16 mouse cellular contexts compared by ENCODE assay signal in the genomic region with DNA sequence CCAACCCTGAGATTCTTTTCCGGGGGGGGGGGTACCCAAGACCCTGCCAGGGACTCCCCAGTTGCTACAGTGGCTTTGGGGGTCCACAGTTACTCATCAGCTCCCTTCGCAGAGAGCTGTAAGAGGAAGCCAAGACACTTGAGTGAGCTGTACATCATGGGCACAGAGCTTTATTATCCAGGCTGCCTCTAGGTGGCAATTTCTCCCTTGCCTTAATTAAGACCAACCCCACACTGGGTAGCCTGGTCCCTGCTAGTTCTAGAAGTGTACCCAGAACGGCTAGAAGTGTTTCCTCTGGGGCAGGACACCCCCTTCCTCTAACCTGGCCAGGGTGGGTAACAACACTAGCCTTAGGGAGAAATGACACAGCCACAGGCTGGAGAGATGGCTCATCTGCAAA. TPM values are rescaled to one million over a fixed set of nuclear protein-coding genes. Genes with fewer than 3 reads are reported as not detected.
A peak's percentile ranks its signal among the peaks of the same experiment; 100 is the strongest.
DNase-seq lines count a peak whose midpoint lies in the region; ATAC-seq and TF ChIP-seq lines count a peak whose summit lies in the region.
"Had no signal": no experiment of that assay in that cellular context is flagged by ENCODE, and none has a peak within 500 bp of the region (broad histone marks: within the 10 kb centered on the region; RNA-seq: fewer than 3 reads in every experiment).

No protein-coding gene starts in this region.

- H3K4me2 ChIP-seq in hindbrain, embryonic 16.5 days (ENCODE audit: low read length): no peak overlapping the region
- H3K4me2 ChIP-seq in hindbrain, embryonic 14.5 days (replicated peaks): no peak overlapping the region
- no peak overlapping the region for H3K4me2 ChIP-seq in midbrain, embryonic 13.5 days (replicated peaks)
- H3K4me2 ChIP-seq in midbrain, embryonic 16.5 days (ENCODE audit: low read length): no peak overlapping the region
- H3K4me2 ChIP-seq in stomach, postnatal 0 days (replicated peaks; ENCODE audit: low read depth): no peak overlapping the region
- H3K4me2 ChIP-seq: embryonic facial prominence, embryonic 15.5 days; limb, embryonic 15.5 days had no signal

- no peaks in the 10 kb centered on the region for H3K27me3 ChIP-seq in hindbrain, embryonic 16.5 days (replicated peaks; ENCODE audit: control insufficient read depth, insufficient read depth, low read length)
- H3K27me3 ChIP-seq in hindbrain, embryonic 14.5 days (ENCODE audit: control insufficient read depth, insufficient read depth, low read length): peaks cover 9% of the 10 kb centered on the region; the same call in 1 of the 2 replicates
- peaks cover 41% of the 10 kb centered on the region for H3K27me3 ChIP-seq in midbrain, embryonic 13.5 days
- no peaks in the 10 kb centered on the region for H3K27me3 ChIP-seq in midbrain, embryonic 16.5 days (ENCODE audit: control insufficient read depth, insufficient read depth, low read depth, low read length)
- 0 out of 2 replicates have a peak, but pooled peaks cover 2% of the 10 kb centered on the region for H3K27me3 ChIP-seq in stomach, postnatal 0 days (ENCODE audit: control insufficient read depth, insufficient read depth, low read length)

- peaks cover 12% of the 10 kb centered on the region for H3K36me3 ChIP-seq in hindbrain, embryonic 16.5 days (ENCODE audit: control insufficient read depth, insufficient read depth, low read length)
- peaks cover 31% of the 10 kb centered on the region for H3K36me3 ChIP-seq in hindbrain, embryonic 14.5 days (replicated peaks; ENCODE audit: control insufficient read depth, insufficient read depth)
- peaks cover 14% of the 10 kb centered on the region for H3K36me3 ChIP-seq in midbrain, embryonic 13.5 days
- no peaks in the 10 kb centered on the region; the same call in 1 of the 2 replicates for H3K36me3 ChIP-seq in midbrain, embryonic 16.5 days (ENCODE audit: control insufficient read depth, insufficient read depth, low read length)
- no peaks in the 10 kb centered on the region; the same call in 1 of the 2 replicates for H3K36me3 ChIP-seq in stomach, postnatal 0 days (ENCODE audit: control insufficient read depth, insufficient read depth, low read length)

- 33% methylated on average over 3 of the region's 3 CpGs for WGBS in hindbrain, embryonic 16.5 days
- 50% methylated on average over 3 of the region's 3 CpGs for whole genome bisulfite sequencing in hindbrain, embryonic 14.5 days
- 50% methylated on average over 3 of the region's 3 CpGs for WGBS in midbrain, embryonic 13.5 days
- WGBS in midbrain, embryonic 16.5 days: 50% methylated on average over 3 of the region's 3 CpGs
- WGBS in stomach, postnatal 0 days: 53% methylated on average over 3 of the region's 3 CpGs

- H3K4me3 ChIP-seq in hindbrain, embryonic 16.5 days (ENCODE audit: low read length): no peak overlapping the region
- no peak overlapping the region for H3K4me3 ChIP-seq in hindbrain, embryonic 14.5 days (replicated peaks; ENCODE audit: low read length)
- H3K4me3 ChIP-seq in midbrain, embryonic 13.5 days (replicated peaks): no peak overlapping the region
- no peak overlapping the region for H3K4me3 ChIP-seq in midbrain, embryonic 16.5 days (ENCODE audit: low read depth, low read length)
- H3K4me3 ChIP-seq in stomach, postnatal 0 days (ENCODE audit: low read depth, low read length): no peak overlapping the region
- H3K4me3 ChIP-seq: embryonic facial prominence, embryonic 15.5 days; limb, embryonic 15.5 days had no signal

- H3K4me1 ChIP-seq in hindbrain, embryonic 16.5 days (ENCODE audit: control insufficient read depth, insufficient read depth, low read depth, low read length): peaks cover 20% of the 10 kb centered on the region
- H3K4me1 ChIP-seq in hindbrain, embryonic 14.5 days (replicated peaks; ENCODE audit: control insufficient read depth, insufficient read depth, low read length): peaks cover 18% of the 10 kb centered on the region
- peaks cover 22% of the 10 kb centered on the region for H3K4me1 ChIP-seq in midbrain, embryonic 13.5 days (replicated peaks)
- peaks cover 20% of the 10 kb centered on the region for H3K4me1 ChIP-seq in midbrain, embryonic 16.5 days (ENCODE audit: control insufficient read depth, insufficient read depth, low read length)
- peaks cover 6% of the 10 kb centered on the region; the same call in 1 of the 2 replicates for H3K4me1 ChIP-seq in stomach, postnatal 0 days (replicated peaks; ENCODE audit: control insufficient read depth, insufficient read depth)

- no peak for TF ChIP-seq EP300 in stomach, postnatal 0 days (optimal IDR thresholded peaks at IDR 0.05)

- H3K9me3 ChIP-seq in hindbrain, embryonic 16.5 days (ENCODE audit: control insufficient read depth, low read length): no peaks in the 10 kb centered on the region
- H3K9me3 ChIP-seq in hindbrain, embryonic 14.5 days (ENCODE audit: control insufficient read depth, low read length): no peaks in the 10 kb centered on the region
- no peaks in the 10 kb centered on the region for H3K9me3 ChIP-seq in midbrain, embryonic 13.5 days
- no peaks in the 10 kb centered on the region for H3K9me3 ChIP-seq in midbrain, embryonic 16.5 days (replicated peaks; ENCODE audit: control insufficient read depth, low read length, poor library complexity, severe bottlenecking)
- H3K9me3 ChIP-seq in stomach, postnatal 0 days (ENCODE audit: control insufficient read depth, low read length): no peaks in the 10 kb centered on the region
- H3K9me3 ChIP-seq: embryonic facial prominence, embryonic 15.5 days; limb, embryonic 15.5 days had no signal

- ATAC-seq in hindbrain, embryonic 16.5 days: peak; percentile 48; the same call in 1 of the 2 replicates
- no peak for ATAC-seq in hindbrain, embryonic 14.5 days (ENCODE audit: low FRiP score)
- ATAC-seq in midbrain, embryonic 13.5 days: 0 out of 2 replicates have a peak, but pooled peaks have one; percentile 12
- no peak for ATAC-seq in midbrain, embryonic 16.5 days
- no peak for ATAC-seq in stomach, postnatal 0 days (ENCODE audit: low FRiP score, low TSS enrichment)

- no peak overlapping the region for H3K27ac ChIP-seq in hindbrain, embryonic 16.5 days (ENCODE audit: low read depth, low read length)
- no peak overlapping the region for H3K27ac ChIP-seq in hindbrain, embryonic 14.5 days
- H3K27ac ChIP-seq in midbrain, embryonic 13.5 days: no peak overlapping the region
- no peak overlapping the region for H3K27ac ChIP-seq in midbrain, embryonic 16.5 days (ENCODE audit: low read length)
- H3K27ac ChIP-seq in stomach, postnatal 0 days (replicated peaks): no peak overlapping the region
- H3K27ac ChIP-seq: embryonic facial prominence, embryonic 15.5 days; limb, embryonic 15.5 days; macrophage had no signal

- peak; percentile 28 to 30 for DNase-seq in cerebellum, postnatal 10 days
- no peak for DNase-seq in cerebellum, postnatal 14 days
- no peak for DNase-seq in hindbrain, embryonic 14.5 days (ENCODE audit: low spot score)
- DNase-seq in stomach, postnatal 0 days (ENCODE audit: low spot score): no peak
- DNase-seq in right cerebral cortex, postnatal 25 days: no peak
- DNase-seq: adrenal gland, adult 2 months; gastrocnemius, postnatal 10 days; heart, postnatal 10 days; kidney, adult 9 months; layer of hippocampus, postnatal 36 days had no signal

- TF ChIP-seq CTCF in stomach, postnatal 0 days (IDR thresholded peaks at IDR 0.05; ENCODE audit: low read depth): peak; percentile 59

- no peak overlapping the region for H3K9ac ChIP-seq in hindbrain, embryonic 16.5 days (ENCODE audit: low read depth, low read length)
- H3K9ac ChIP-seq in hindbrain, embryonic 14.5 days: no peak overlapping the region
- no peak overlapping the region for H3K9ac ChIP-seq in midbrain, embryonic 13.5 days (replicated peaks)
- H3K9ac ChIP-seq in midbrain, embryonic 16.5 days (ENCODE audit: low read depth, low read length): no peak overlapping the region
- no peak overlapping the region for H3K9ac ChIP-seq in stomach, postnatal 0 days (ENCODE audit: low read length)
- H3K9ac ChIP-seq: embryonic facial prominence, embryonic 15.5 days; limb, embryonic 15.5 days had no signal

RNA-seq across cellular contexts. Expression of gene Katnb1, which starts 54.3 kb away (rescaled TPM):
- 47.0 and 48.4 TPM in 2 replicates for polyA plus RNA-seq in hindbrain, embryonic 16.5 days (2015; fragmentation: Nextera tagmentation; extraction: Ambion mirVana)
- polyA plus RNA-seq in hindbrain, embryonic 14.5 days (2014; fragmentation: Nextera tagmentation; extraction: Ambion mirVana): 36.6 and 39.2 TPM in 2 replicates
- polyA plus RNA-seq in midbrain, embryonic 13.5 days (2015; fragmentation: Nextera tagmentation; extraction: Ambion mirVana): 38.8 and 39.7 TPM in 2 replicates
- 43.4 and 50.2 TPM in 2 replicates for polyA plus RNA-seq in midbrain, embryonic 16.5 days (2015; fragmentation: Nextera tagmentation; extraction: Ambion mirVana)
- polyA plus RNA-seq in stomach, postnatal 0 days (2015; fragmentation: Nextera tagmentation; extraction: Ambion mirVana): 11.6 and 12.4 TPM in 2 replicates

Comparison
In these comparisons a context has a peak if more than half of its experiments do, and no peak if none do; other contexts are left out.
1. DNase-seq: peak in cerebellum, postnatal 10 days (2 of 2); none in cerebellum, postnatal 14 days (0 of 2), hindbrain, embryonic 14.5 days (single experiment), stomach, postnatal 0 days (single experiment) and right cerebral cortex, postnatal 25 days (single experiment).
2. ATAC-seq: peak in hindbrain, embryonic 16.5 days (single experiment) and midbrain, embryonic 13.5 days (single experiment); none in hindbrain, embryonic 14.5 days (single experiment), midbrain, embryonic 16.5 days (single experiment) and stomach, postnatal 0 days (single experiment).